Mouse (Mus musculus) lung, postnatal 0 days (tissue): ENCODE measurements around the gene Cipc. TPM values are rescaled to one million over a fixed set of nuclear protein-coding genes. Genes with fewer than 3 reads are reported as not detected.

Source experiments
- ATAC-seq: fragments of 200-750 bp; cut with Nextera tagmentation; 2 replicates; pipeline ENCODE4 v1.8.0; 2017; ENCODE audit warnings: moderate library complexity
- DNase-seq: peaks from one replicate; pipeline ENCODE4 v3.0.0-alpha.2; 2016; ENCODE audit warnings: low spot score
- H3K27ac ChIP-seq: fragments of 300-500 bp; sonication (generic); 2 replicates; pipeline ENCODE4 v1.5.1; 2014; ENCODE audit warnings: antibody characterized with exemption, mild to moderate bottlenecking, low read length, mixed read lengths
- H3K27me3 ChIP-seq: fragments of 300-500 bp; sonication (generic); replicated peaks from 2 replicates; pipeline ENCODE4 v1.6.1; 2014; ENCODE audit warnings: low read length, mixed read lengths; ENCODE audit not compliant: insufficient read depth
- H3K36me3 ChIP-seq: fragments of 300-500 bp; sonication (generic); 2 replicates; pipeline ENCODE4 v1.6.1; 2014; ENCODE audit warnings: low read length, mixed read lengths; ENCODE audit not compliant: insufficient read depth
- H3K4me1 ChIP-seq: fragments of 300-500 bp; sonication (generic); 2 replicates; pipeline ENCODE4 v1.6.1; 2014; ENCODE audit warnings: antibody characterized with exemption, low read depth, low read length, mixed read lengths; ENCODE audit not compliant: insufficient read depth
- H3K4me2 ChIP-seq: fragments of 300-500 bp; sonication (generic); replicated peaks from 2 replicates; pipeline ENCODE4 v1.6.1; 2014; ENCODE audit warnings: low read depth, mild to moderate bottlenecking, low read length, moderate library complexity, mixed read lengths
- H3K4me3 ChIP-seq: fragments of 300-500 bp; sonication (generic); 2 replicates; pipeline ENCODE4 v1.5.1; 2014; ENCODE audit warnings: low read depth, low read length
- H3K9ac ChIP-seq: fragments of 300-500 bp; sonication (generic); replicated peaks from 2 replicates; pipeline ENCODE4 v1.6.1; 2014; ENCODE audit warnings: low read depth, mild to moderate bottlenecking
- H3K9me3 ChIP-seq: fragments of 300-500 bp; sonication (generic); 2 replicates; pipeline ENCODE4 v1.6.1; 2016; ENCODE audit warnings: low read length, mixed read lengths
- CTCF ChIP-seq: IDR thresholded peaks from 2 replicates; pipeline ENCODE4 v1.5.1; 2016; ENCODE audit warnings: antibody characterized with exemption, mild to moderate bottlenecking
- EP300 ChIP-seq: IDR thresholded peaks from 2 replicates; pipeline ENCODE4 v1.6.1; 2016; ENCODE audit warnings: antibody characterized with exemption, mild to moderate bottlenecking, control low read depth
- WGBS: fragments of 180-500 bp; shearing (Covaris S2); extraction: QIAGEN DNeasy Blood & Tissue Kit; methylation state at CpG from one replicate; pipeline ENCODE4 v1.1.7; 2014; 5-methylcytosine and 5-hydroxymethylcytosine counted together
- polyA plus RNA-seq: library from polyadenylated mRNA; unstranded; fragments of >200 nt; fragmentation: Nextera tagmentation; extraction: Ambion mirVana; gene quantifications from 2 replicates; pipeline ENCODE4 v1.2.1, GENCODE M21; 2015

Gene Cipc
- polyA plus RNA-seq: 12.5 and 14.8 TPM in 2 replicates

DNA sequence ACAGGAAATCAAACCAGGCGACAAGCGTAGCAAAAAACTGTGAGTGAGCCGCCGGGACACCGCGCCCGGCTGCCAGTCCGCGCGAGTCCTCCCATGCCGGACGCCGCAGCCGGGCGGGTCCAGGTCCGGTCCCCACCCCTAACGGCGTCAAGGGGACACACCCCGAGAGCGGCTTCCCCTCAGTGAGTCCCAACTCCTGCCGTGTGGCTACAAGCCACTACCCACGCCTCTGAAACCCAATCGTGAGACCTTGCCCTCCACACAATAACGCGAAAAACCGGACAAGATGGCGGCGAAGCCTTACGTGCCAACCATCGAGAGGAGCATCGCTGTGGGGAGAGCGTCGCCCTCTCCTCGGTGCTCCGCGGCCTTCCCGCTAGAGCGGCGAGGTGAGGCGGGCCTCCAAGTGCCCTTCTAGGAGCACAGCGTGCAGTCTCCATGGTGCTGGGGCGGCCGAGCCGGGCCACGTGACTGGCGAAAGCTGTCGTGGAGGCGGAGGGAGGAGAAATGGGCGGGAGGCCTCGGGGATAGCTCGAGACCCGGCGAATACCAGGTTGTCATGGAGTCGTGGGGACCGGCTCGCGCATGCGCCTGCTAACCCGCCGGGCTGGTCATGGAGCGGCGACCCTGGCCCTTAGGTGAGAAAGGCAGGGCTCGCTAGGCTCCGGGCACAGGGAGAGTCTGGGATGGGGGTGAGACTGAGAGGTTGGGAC is at the start of gene Cipc:
TSS of gene Cipc (plus strand) at position 182 of the 713 bp plus-strand sequence.
- H3K27me3 ChIP-seq: no peaks in the 10 kb centered on the region
- ATAC-seq: peak; percentile 97
- 0 out of 2 replicates have a peak, but pooled peaks have one; percentile 32 for TF ChIP-seq EP300
- TF ChIP-seq CTCF: peak; percentile 28

GRCm38 (mm10) chr12:86897769-86898273 is 49.0 kb upstream of the Cipc start:
- Histone ChIP-seq H3K27me3 (no peaks in the 10 kb centered on the region), H3K4me1 (peaks cover 50% of the 10 kb centered on the region), H3K27ac (peak overlapping the region; percentile 94), H3K9me3 (no peaks in the 10 kb centered on the region), H3K36me3 (no peaks in the 10 kb centered on the region), H3K9ac (0 out of 2 replicates have a peak overlapping the region, but pooled peaks have one; percentile 12), H3K4me3 (no peak overlapping the region), H3K4me2 (no peak overlapping the region)
- ATAC-seq (no peak), DNase-seq (no peak)
- WGBS: 54% methylated on average over 7 of the region's 7 CpGs
- no peak for TF ChIP-seq EP300
- TF ChIP-seq CTCF: no peak

More for the DNA sequence above, at the start of gene Cipc:
- no peaks in the 10 kb centered on the region for H3K9me3 ChIP-seq
- H3K9ac ChIP-seq: peak within 1 kb of the TSS; percentile 84
- H3K4me2 ChIP-seq: peak within 1 kb of the TSS; percentile 72
- peaks cover 23% of the 10 kb centered on the region; the same call in 1 of the 2 replicates for H3K4me1 ChIP-seq
- WGBS: under 1% methylated on average over 62 of the region's 64 CpGs
- H3K27ac ChIP-seq: peak within 1 kb of the TSS; percentile 99
- H3K36me3 ChIP-seq: no peaks in the 10 kb centered on the region
- H3K4me3 ChIP-seq: peak within 1 kb of the TSS; percentile 64
- peak; percentile 99 for DNase-seq

GRCm38 (mm10) chr12:86898448-86898847 is 48.4 kb upstream of the Cipc start:
- 70% methylated on average over 3 of the region's 3 CpGs for WGBS
- Histone ChIP-seq H3K36me3 (no peaks in the 10 kb centered on the region), H3K27ac (peak overlapping the region; percentile 94), H3K27me3 (no peaks in the 10 kb centered on the region), H3K4me1 (peaks cover 44% of the 10 kb centered on the region), H3K9ac (no peak overlapping the region), H3K9me3 (no peaks in the 10 kb centered on the region), H3K4me2 (no peak overlapping the region), H3K4me3 (no peak overlapping the region)
- TF ChIP-seq EP300 (no peak), CTCF (no peak)
- DNase-seq (no peak), ATAC-seq (no peak)

- peak overlapping the region; percentile 86 for H3K27ac ChIP-seq
- TF ChIP-seq CTCF (no peak), EP300 (peak; percentile 82)
- no peak overlapping the region for H3K4me2 ChIP-seq
- ATAC-seq: peak; percentile 47
- WGBS: 24% methylated on average over 11 of the region's 11 CpGs
- peak; percentile 94 for DNase-seq
- H3K9ac ChIP-seq: no peak overlapping the region
- no peaks in the 10 kb centered on the region for H3K36me3 ChIP-seq
- no peak overlapping the region for H3K4me3 ChIP-seq
- H3K9me3 ChIP-seq: no peaks in the 10 kb centered on the region
- peaks cover 41% of the 10 kb centered on the region for H3K4me1 ChIP-seq
- no peaks in the 10 kb centered on the region for H3K27me3 ChIP-seq
These were observed 47.2 kb upstream of the Cipc start for GRCm38 (mm10) chr12:86899461-86900179.

DNA sequence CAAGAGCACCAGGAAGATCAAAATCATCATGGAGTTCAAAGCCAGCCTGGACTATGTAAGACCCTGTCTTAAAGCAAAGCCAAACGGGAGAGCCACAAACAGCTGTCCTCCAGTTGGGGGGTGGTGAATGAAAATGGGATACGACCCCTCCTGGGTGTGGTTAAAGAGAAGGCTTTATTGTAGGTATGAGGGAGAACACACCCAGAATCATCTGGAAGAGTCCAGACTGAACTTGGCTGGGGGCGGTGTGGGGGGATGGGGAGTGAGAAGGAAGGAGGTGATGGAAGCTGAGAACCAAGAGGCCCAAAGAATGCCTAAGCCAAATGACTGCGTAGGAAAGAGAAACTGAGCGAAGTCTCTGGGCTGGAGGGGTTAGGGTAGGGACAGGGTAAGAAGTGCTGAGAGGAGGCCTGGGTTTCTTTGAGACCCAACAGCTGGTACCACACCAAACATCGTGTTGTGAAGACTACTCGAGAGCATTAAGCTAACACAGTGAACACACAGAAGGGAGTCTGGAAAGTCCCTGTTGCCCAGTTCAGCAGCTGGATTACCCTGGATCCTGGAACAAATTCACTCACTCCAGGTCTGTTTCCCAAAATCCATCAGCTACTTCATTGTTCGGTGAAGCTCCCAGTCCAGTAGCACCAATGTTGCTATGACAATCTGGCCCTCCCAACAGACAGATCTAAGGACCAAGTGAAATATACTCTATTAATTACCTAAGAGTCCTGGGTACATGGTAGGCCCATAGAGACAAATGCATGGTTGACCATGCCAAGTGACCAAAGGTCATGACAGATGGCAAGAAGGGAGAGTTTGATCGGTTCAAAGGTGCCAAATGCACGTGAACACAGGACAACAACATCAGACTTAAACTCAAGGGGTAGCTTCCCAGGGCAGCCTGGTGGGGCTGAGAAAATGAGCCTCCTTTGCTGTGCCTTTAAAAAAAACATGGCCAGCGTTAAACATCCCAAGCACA is 42.7 kb upstream of the Cipc start:
- Histone ChIP-seq H3K27me3 (no peaks in the 10 kb centered on the region), H3K4me2 (no peak overlapping the region), H3K27ac (peak overlapping the region; percentile 38; the same call in 1 of the 2 replicates), H3K4me3 (no peak overlapping the region), H3K36me3 (no peaks in the 10 kb centered on the region), H3K4me1 (peaks cover 11% of the 10 kb centered on the region; the same call in 1 of the 2 replicates), H3K9me3 (no peaks in the 10 kb centered on the region), H3K9ac (no peak overlapping the region)
- TF ChIP-seq CTCF: no peak
- no peak for TF ChIP-seq EP300
- 67% methylated on average over 11 of the region's 11 CpGs for WGBS
- peak; percentile 23 for DNase-seq
- 0 out of 2 replicates have a peak, but pooled peaks have one; percentile 15 for ATAC-seq
